Mouse (Mus musculus) embryonic facial prominence, embryonic 13.5 days (tissue): ENCODE measurements around the gene Pecam1. TPM values are rescaled to one million over a fixed set of nuclear protein-coding genes. Genes with fewer than 3 reads are reported as not detected.

ENCODE experiments used
- ATAC-seq: fragments of 200-750 bp; cut with Nextera tagmentation; 2 replicates; pipeline ENCODE4 v1.8.0; 2017; ENCODE audit warnings: low read depth; ENCODE audit not compliant: insufficient number of reproducible peaks, insufficient read depth, low FRiP score, low TSS enrichment
- H3K27ac ChIP-seq: fragments of 300-500 bp; sonication (generic); 2 replicates; pipeline ENCODE4 v1.5.1; 2015; ENCODE audit warnings: moderate library complexity, mild to moderate bottlenecking, inconsistent platforms
- H3K27me3 ChIP-seq: fragments of 300-500 bp; sonication (generic); 2 replicates; pipeline ENCODE4 v1.6.1; 2015; ENCODE audit warnings: mild to moderate bottlenecking, inconsistent platforms
- H3K36me3 ChIP-seq: fragments of 300-500 bp; sonication (generic); 2 replicates; pipeline ENCODE4 v1.6.1; 2015; ENCODE audit warnings: mild to moderate bottlenecking, inconsistent platforms
- H3K4me1 ChIP-seq: fragments of 300-500 bp; sonication (generic); 2 replicates; pipeline ENCODE4 v1.6.1; 2015; ENCODE audit warnings: inconsistent platforms
- H3K4me2 ChIP-seq: fragments of 300-500 bp; sonication (generic); 2 replicates; pipeline ENCODE4 v1.6.1; 2015; ENCODE audit warnings: moderate library complexity, mild to moderate bottlenecking, inconsistent platforms
- H3K4me3 ChIP-seq: fragments of 300-500 bp; sonication (generic); 2 replicates; pipeline ENCODE4 v1.5.1; 2015; ENCODE audit warnings: mild to moderate bottlenecking, inconsistent platforms
- H3K9ac ChIP-seq: fragments of 300-500 bp; sonication (generic); 2 replicates; pipeline ENCODE4 v1.6.1; 2015; ENCODE audit warnings: mild to moderate bottlenecking, inconsistent platforms
- H3K9me3 ChIP-seq: fragments of 300-500 bp; sonication (generic); 2 replicates; pipeline ENCODE4 v1.6.1; 2016; ENCODE audit warnings: inconsistent platforms
- WGBS: fragments of 180-500 bp; shearing (Covaris S2); methylation state at CpG from one replicate; pipeline ENCODE4 v1.1.7; 2015; ENCODE audit warnings: mixed read lengths; 5-methylcytosine and 5-hydroxymethylcytosine counted together
- polyA plus RNA-seq: library from polyadenylated mRNA; unstranded; fragments of >200 nt; fragmentation: Nextera tagmentation; extraction: Ambion mirVana; gene quantifications from 2 replicates; pipeline ENCODE4 v1.2.1, GENCODE M21; 2015

Pecam1 gene
- polyA plus RNA-seq, 1 experiment from 2014 or later, result 29.0 TPM

DNA sequence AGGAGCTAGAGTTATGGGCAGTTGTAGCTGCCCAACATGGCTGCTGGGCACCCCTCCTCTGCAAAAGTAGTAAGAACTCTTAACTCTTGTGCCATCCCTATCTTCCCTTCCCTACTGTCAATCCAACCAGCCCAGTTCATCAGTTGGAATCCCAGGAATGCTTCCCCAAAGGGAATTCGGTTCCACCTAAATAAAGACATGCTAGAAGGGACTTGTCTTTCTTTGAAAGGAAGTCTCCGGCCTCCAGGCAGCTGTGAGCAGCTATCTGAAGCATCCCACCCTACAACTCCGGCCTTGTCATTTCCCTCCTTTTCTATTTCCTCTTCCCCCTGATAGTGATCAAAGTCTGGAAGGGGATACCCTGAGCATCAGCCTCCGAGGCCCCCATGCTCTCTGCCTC lies 44.2 kb downstream of the Pecam1 start:
- no peak overlapping the region for H3K9ac ChIP-seq
- no peaks in the 10 kb centered on the region for H3K27me3 ChIP-seq
- 15% methylated on average over 4 of the region's 4 CpGs for whole genome bisulfite sequencing
- no peak overlapping the region for H3K4me2 ChIP-seq
- ATAC-seq, result no peak
- no peak overlapping the region for H3K27ac ChIP-seq
- no peaks in the 10 kb centered on the region for H3K36me3 ChIP-seq
- no peak overlapping the region for H3K4me3 ChIP-seq
- no peaks in the 10 kb centered on the region for H3K9me3 ChIP-seq
- peaks cover 33% of the 10 kb centered on the region for H3K4me1 ChIP-seq

GRCm38 (mm10) chr11:106704399-106705111 lies 45.9 kb downstream of the Pecam1 start:
- Histone ChIP-seq H3K9me3 (no peaks in the 10 kb centered on the region), H3K27ac (no peak overlapping the region), H3K4me2 (no peak overlapping the region), H3K9ac (no peak overlapping the region), H3K4me3 (no peak overlapping the region), H3K4me1 (peaks cover 30% of the 10 kb centered on the region), H3K27me3 (no peaks in the 10 kb centered on the region), H3K36me3 (no peaks in the 10 kb centered on the region)
- no peak for ATAC-seq
- WGBS, result 68% methylated on average over 9 of the region's 9 CpGs

GRCm38 (mm10) chr11:106703931-106704330 lies 46.5 kb downstream of the Pecam1 start:
- ATAC-seq, result no peak
- WGBS, result 92% methylated on average over 7 of the region's 7 CpGs
- H3K4me2 ChIP-seq, result no peak overlapping the region

DNA sequence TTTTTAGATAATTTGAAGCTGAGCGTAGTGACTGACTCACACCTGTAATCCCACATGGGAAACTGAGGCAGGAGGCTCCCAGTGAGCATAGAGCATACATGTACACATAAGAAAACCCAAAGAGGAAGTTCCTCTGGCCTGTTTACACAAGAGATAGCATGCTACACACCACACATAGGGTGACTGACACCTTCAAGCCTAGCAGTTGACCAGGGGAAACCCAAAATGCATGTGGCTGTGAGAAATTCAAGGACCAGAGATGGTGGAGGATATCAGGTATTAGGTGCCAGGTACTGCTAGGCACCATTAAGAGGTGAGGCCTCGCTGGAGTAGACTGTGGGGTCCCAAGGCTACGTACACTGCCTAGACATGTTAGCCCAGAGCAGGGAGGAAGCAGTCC lies 47.8 kb downstream of the Pecam1 start:
- ATAC-seq, result no peak
- Histone ChIP-seq H3K27me3 (no peaks in the 10 kb centered on the region), H3K4me3 (no peak overlapping the region), H3K36me3 (no peaks in the 10 kb centered on the region), H3K4me1 (peaks cover 22% of the 10 kb centered on the region), H3K27ac (no peak overlapping the region), H3K9ac (no peak overlapping the region), H3K4me2 (no peak overlapping the region), H3K9me3 (no peaks in the 10 kb centered on the region)
- 78% methylated on average over 3 of the region's 3 CpGs for WGBS

More at GRCm38 (mm10) chr11:106703931-106704330, 46.5 kb downstream of the Pecam1 start:
- no peak overlapping the region for H3K9ac ChIP-seq
- H3K27me3 ChIP-seq, result no peaks in the 10 kb centered on the region
- no peak overlapping the region for H3K4me3 ChIP-seq
- H3K9me3 ChIP-seq, result no peaks in the 10 kb centered on the region
- H3K27ac ChIP-seq, result no peak overlapping the region
- peaks cover 25% of the 10 kb centered on the region for H3K4me1 ChIP-seq
- H3K36me3 ChIP-seq, result no peaks in the 10 kb centered on the region

DNA sequence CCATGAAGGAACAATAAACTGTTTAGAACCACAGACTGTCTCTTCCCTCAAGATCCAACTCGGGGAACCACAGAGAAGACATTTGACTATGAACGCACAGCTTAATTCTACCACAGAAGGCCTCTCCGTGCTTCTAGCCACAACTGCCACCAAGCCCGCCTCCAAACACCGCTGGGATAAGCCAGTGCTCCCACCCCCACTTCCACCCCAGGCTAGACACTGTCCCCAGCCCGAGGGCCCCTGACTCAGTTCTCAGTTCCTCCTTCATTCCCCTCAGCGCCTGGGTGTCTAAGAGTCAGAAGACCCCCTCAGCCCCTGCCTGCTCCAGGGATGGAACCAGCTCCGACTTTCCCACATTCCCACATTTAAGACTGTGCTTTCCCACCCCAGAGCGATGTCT lies 48.8 kb downstream of the Pecam1 start:
- no peak overlapping the region for H3K9ac ChIP-seq
- no peaks in the 10 kb centered on the region for H3K9me3 ChIP-seq
- H3K27me3 ChIP-seq, result no peaks in the 10 kb centered on the region
- no peak overlapping the region for H3K4me3 ChIP-seq
- H3K27ac ChIP-seq, result no peak overlapping the region
- H3K4me1 ChIP-seq, result peaks cover 12% of the 10 kb centered on the region; the same call in 1 of the 2 replicates
- H3K4me2 ChIP-seq, result no peak overlapping the region
- ATAC-seq, result no peak
- H3K36me3 ChIP-seq, result no peaks in the 10 kb centered on the region
- 66% methylated on average over 9 of the region's 9 CpGs for WGBS

- Histone ChIP-seq H3K27ac (no peak overlapping the region), H3K4me3 (no peak overlapping the region), H3K9ac (no peak overlapping the region), H3K36me3 (no peaks in the 10 kb centered on the region), H3K27me3 (no peaks in the 10 kb centered on the region), H3K9me3 (no peaks in the 10 kb centered on the region), H3K4me2 (no peak overlapping the region), H3K4me1 (no peaks in the 10 kb centered on the region)
- no peak for ATAC-seq
- WGBS, result 92% methylated on average over 9 of the region's 9 CpGs
Measured at GRCm38 (mm10) chr11:106699083-106699482, 51.3 kb downstream of the Pecam1 start.

DNA sequence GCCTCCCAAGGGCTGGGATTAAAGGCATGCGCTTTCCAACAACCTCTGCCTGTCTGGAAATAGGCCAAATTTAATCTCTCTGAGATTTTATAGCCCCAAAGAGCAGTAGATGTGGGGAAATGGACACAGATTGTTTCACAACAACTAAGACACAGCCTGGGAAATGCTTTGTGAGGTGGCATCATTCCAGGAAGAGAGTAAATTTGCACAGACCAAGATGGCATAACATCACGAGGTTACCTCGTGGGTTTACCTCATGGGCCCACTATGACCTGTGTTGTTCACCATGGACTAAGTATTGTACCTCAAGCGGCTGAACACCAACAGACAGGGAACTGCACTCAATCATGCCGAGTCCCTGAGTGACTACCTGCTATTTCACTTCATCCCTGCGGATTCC lies 52.1 kb downstream of the Pecam1 start:
- WGBS, result 87% methylated on average over 6 of the region's 6 CpGs
- no peaks in the 10 kb centered on the region for H3K27me3 ChIP-seq
- no peak for ATAC-seq
- H3K27ac ChIP-seq, result no peak overlapping the region
- no peak overlapping the region for H3K4me3 ChIP-seq
- H3K9ac ChIP-seq, result no peak overlapping the region
- H3K9me3 ChIP-seq, result no peaks in the 10 kb centered on the region
- no peaks in the 10 kb centered on the region for H3K4me1 ChIP-seq
- H3K4me2 ChIP-seq, result no peak overlapping the region
- no peaks in the 10 kb centered on the region for H3K36me3 ChIP-seq

GRCm38 (mm10) chr11:106695917-106696316 lies 54.5 kb downstream of the Pecam1 start:
- no peaks in the 10 kb centered on the region for H3K4me1 ChIP-seq
- H3K9me3 ChIP-seq, result no peaks in the 10 kb centered on the region
- no peak overlapping the region for H3K9ac ChIP-seq
- H3K27me3 ChIP-seq, result no peaks in the 10 kb centered on the region
- H3K36me3 ChIP-seq, result no peaks in the 10 kb centered on the region
- ATAC-seq, result no peak
- no peak overlapping the region for H3K27ac ChIP-seq
- 93% methylated on average over 3 of the region's 3 CpGs for WGBS
- no peak overlapping the region for H3K4me2 ChIP-seq
- H3K4me3 ChIP-seq, result no peak overlapping the region

DNA sequence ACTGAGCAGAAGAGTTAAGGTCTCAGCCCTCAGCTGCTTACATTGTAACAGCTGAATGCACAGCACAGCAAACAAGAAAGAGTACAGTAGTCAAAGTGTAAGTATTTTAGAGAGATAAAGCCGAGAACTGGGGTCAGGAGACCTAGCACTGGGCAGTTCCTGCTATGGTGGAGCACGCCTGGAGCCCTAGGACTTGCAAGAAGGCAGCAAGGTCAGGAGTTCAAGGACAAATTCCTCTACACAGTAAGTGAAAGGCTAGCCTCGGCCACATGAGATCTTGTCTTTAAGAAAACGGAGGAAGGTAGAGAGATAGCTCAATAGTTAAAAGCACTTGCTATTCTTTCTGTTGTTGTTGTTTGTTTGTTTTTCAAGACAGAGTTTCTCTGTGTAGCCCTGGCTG lies 57.5 kb downstream of the Pecam1 start:
- Histone ChIP-seq H3K9ac (no peak overlapping the region), H3K27me3 (no peaks in the 10 kb centered on the region), H3K27ac (no peak overlapping the region), H3K4me3 (no peak overlapping the region), H3K36me3 (no peaks in the 10 kb centered on the region), H3K4me2 (no peak overlapping the region), H3K9me3 (no peaks in the 10 kb centered on the region), H3K4me1 (no peaks in the 10 kb centered on the region)
- no peak for ATAC-seq
- 80% methylated on average over 4 of the region's 4 CpGs for WGBS

- no peak for ATAC-seq
- H3K27me3 ChIP-seq, result no peaks in the 10 kb centered on the region
- no peaks in the 10 kb centered on the region for H3K4me1 ChIP-seq
- 73% methylated on average over 5 of the region's 5 CpGs for WGBS
- no peak overlapping the region for H3K9ac ChIP-seq
- no peak overlapping the region for H3K4me2 ChIP-seq
- H3K4me3 ChIP-seq, result no peak overlapping the region
- no peaks in the 10 kb centered on the region for H3K9me3 ChIP-seq
- H3K36me3 ChIP-seq, result no peaks in the 10 kb centered on the region
- H3K27ac ChIP-seq, result no peak overlapping the region
Measured at GRCm38 (mm10) chr11:106688375-106688774, 62.1 kb downstream of the Pecam1 start.

- Histone ChIP-seq H3K4me1 (no peaks in the 10 kb centered on the region), H3K9me3 (no peaks in the 10 kb centered on the region), H3K36me3 (no peaks in the 10 kb centered on the region), H3K27ac (no peak overlapping the region), H3K27me3 (no peaks in the 10 kb centered on the region), H3K4me2 (no peak overlapping the region), H3K9ac (no peak overlapping the region), H3K4me3 (no peak overlapping the region)
- no peak for ATAC-seq
- 81% methylated on average over 9 of the region's 9 CpGs for WGBS
Measured at GRCm38 (mm10) chr11:106687293-106687692, 63.1 kb downstream of the Pecam1 start.

DNA sequence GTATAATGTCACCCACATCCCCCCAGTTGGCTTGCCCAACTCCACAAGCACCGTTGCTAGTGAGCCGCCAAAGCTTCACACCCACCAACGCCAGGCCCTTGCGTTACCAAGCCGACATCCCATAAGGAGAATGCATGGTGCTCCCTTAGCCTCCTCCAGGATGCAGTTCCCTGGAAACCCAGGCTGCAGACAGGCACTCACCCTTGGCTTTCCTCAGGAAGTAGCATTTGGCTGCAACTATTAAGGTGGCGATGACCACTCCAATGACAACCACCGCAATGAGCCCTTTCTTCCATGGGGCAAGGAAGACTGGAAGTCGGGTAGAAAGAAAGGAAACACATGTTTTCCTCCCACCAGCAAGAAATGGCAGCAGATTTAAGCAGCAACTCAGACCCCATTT lies 66.4 kb downstream of the Pecam1 start:
- no peak for ATAC-seq
- no peaks in the 10 kb centered on the region for H3K4me1 ChIP-seq
- H3K9me3 ChIP-seq, result no peaks in the 10 kb centered on the region
- H3K27ac ChIP-seq, result no peak overlapping the region
- H3K4me2 ChIP-seq, result no peak overlapping the region
- WGBS, result 91% methylated on average over 8 of the region's 8 CpGs
- no peak overlapping the region for H3K4me3 ChIP-seq
- no peaks in the 10 kb centered on the region for H3K27me3 ChIP-seq
- no peak overlapping the region for H3K9ac ChIP-seq
- H3K36me3 ChIP-seq, result no peaks in the 10 kb centered on the region
